ENCODE assay signal across 8 mouse cellular contexts in the genomic region with DNA sequence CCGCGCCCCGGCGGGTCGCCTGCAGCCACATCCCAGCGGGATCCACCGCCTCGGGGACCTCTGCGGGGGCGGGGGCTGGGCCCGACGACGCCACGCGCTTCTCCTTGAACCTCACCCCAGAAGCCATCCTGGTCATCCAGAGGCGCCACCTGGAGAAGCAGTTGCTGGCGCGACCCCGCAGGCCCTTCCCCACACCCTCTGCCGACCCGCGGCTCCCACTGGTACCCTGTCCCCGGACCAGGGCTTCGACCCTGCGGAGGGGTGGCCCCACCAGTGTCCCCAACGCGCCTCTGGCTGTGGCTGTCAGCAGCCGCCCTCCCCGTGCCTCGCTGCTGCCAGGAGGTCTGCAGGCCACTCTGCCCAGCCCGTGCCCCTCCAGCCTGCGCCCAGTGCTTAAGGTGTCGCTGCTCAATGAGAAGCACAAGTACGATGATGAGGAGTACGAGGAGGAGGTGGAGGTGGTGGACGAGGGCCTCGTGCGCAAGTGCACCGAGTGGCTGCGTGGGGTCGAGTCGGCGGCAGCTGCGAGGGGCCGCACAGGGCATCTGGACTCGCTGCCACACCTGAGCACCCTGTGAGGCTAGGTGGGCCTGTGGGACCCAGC. TPM values are rescaled to one million over a fixed set of nuclear protein-coding genes. Genes with fewer than 3 reads are reported as not detected.
DNase-seq lines count a peak whose midpoint lies in the region; ATAC-seq and TF ChIP-seq lines count a peak whose summit lies in the region.

No protein-coding gene starts in this region.

- no peak overlapping the region for H3K27ac ChIP-seq in heart, embryonic 13.5 days (replicated peaks)
- H3K27ac ChIP-seq in limb, embryonic 11.5 days (replicated peaks; ENCODE audit: low read depth, low read length): no peak overlapping the region
- H3K27ac ChIP-seq in small intestine, adult 2 months (ENCODE audit: insufficient read depth, low read depth, low read length): no peak overlapping the region

- no peaks in the 10 kb centered on the region for H3K36me3 ChIP-seq in heart, embryonic 13.5 days
- H3K36me3 ChIP-seq in limb, embryonic 11.5 days (ENCODE audit: control insufficient read depth, insufficient read depth, low read length): no peaks in the 10 kb centered on the region
- H3K36me3 ChIP-seq in small intestine, adult 2 months (ENCODE audit: control insufficient read depth, insufficient read depth, low read length): no peaks in the 10 kb centered on the region

- peak overlapping the region; percentile 98 for H3K4me2 ChIP-seq in heart, embryonic 13.5 days
- peak overlapping the region; percentile 100 for H3K4me2 ChIP-seq in limb, embryonic 11.5 days (ENCODE audit: low read depth, severe bottlenecking)

- H3K9ac ChIP-seq in heart, embryonic 13.5 days: peak overlapping the region; percentile 75
- H3K9ac ChIP-seq in limb, embryonic 11.5 days (ENCODE audit: low read length): peak overlapping the region; percentile 61

- no peak for TF ChIP-seq CTCF in small intestine, adult 2 months (IDR thresholded peaks at IDR 0.05; ENCODE audit: extremely low read depth, insufficient read length, insufficient replicate concordance, low read depth, low read length)

- H3K9me3 ChIP-seq in heart, embryonic 13.5 days: no peaks in the 10 kb centered on the region
- no peaks in the 10 kb centered on the region for H3K9me3 ChIP-seq in limb, embryonic 11.5 days (ENCODE audit: control insufficient read depth, low read length)

- peaks cover 24% of the 10 kb centered on the region for H3K4me1 ChIP-seq in heart, embryonic 13.5 days
- H3K4me1 ChIP-seq in limb, embryonic 11.5 days (ENCODE audit: control insufficient read depth, insufficient read depth, low read length): peaks cover 8% of the 10 kb centered on the region; the same call in 1 of the 2 replicates
- H3K4me1 ChIP-seq in small intestine, adult 2 months (ENCODE audit: control insufficient read depth, insufficient read depth, insufficient read length, low read length): peaks cover 22% of the 10 kb centered on the region

- ATAC-seq in heart, embryonic 13.5 days (ENCODE audit: extremely low read depth, insufficient number of reproducible peaks, low FRiP score, low TSS enrichment): no peak
- 0 out of 2 replicates have a peak, but pooled peaks have one; percentile 17 for ATAC-seq in limb, embryonic 11.5 days (ENCODE audit: insufficient number of reproducible peaks, low FRiP score, low TSS enrichment, low read depth)

- no peak for DNase-seq in heart, adult 11 months
- peak; percentile 11 for DNase-seq in thymus, postnatal 25 days
- DNase-seq in thymus, adult 18-20 months: no peak
- peak; percentile 44 for DNase-seq in limb, embryonic 11.5 days (ENCODE audit: low spot score)
- DNase-seq in layer of hippocampus, postnatal 36 days: no peak
- no peak for DNase-seq in urinary bladder, adult 18-20 months (ENCODE audit: low spot score in 2 of 2)

- no peak for TF ChIP-seq POLR2A in small intestine, adult 2 months (IDR thresholded peaks at IDR 0.05; ENCODE audit: low read depth, low read length)

- H3K27me3 ChIP-seq in heart, embryonic 13.5 days (replicated peaks): peaks cover 79% of the 10 kb centered on the region
- H3K27me3 ChIP-seq in limb, embryonic 11.5 days (ENCODE audit: control insufficient read depth, insufficient read depth, low read length): peaks cover 35% of the 10 kb centered on the region
- peaks cover 20% of the 10 kb centered on the region for H3K27me3 ChIP-seq in small intestine, adult 2 months (ENCODE audit: control insufficient read depth, insufficient read depth, low read length)

- H3K4me3 ChIP-seq in heart, embryonic 13.5 days: peak overlapping the region; percentile 59
- peak overlapping the region; percentile 52 for H3K4me3 ChIP-seq in limb, embryonic 11.5 days (ENCODE audit: low read depth, low read length)
- H3K4me3 ChIP-seq in small intestine, adult 2 months (ENCODE audit: low read depth, low read length): peak overlapping the region; percentile 37

- WGBS in heart, embryonic 13.5 days: 11% methylated on average over 46 of the region's 46 CpGs
- 10% methylated on average over 46 of the region's 46 CpGs for WGBS in limb, embryonic 11.5 days
- 35% methylated on average over 46 of the region's 46 CpGs for WGBS in small intestine, adult 2 months

RNA-seq across cellular contexts. Expression of a gene that starts 4.2 kb away (rescaled TPM):
- polyA plus RNA-seq in heart, embryonic 13.5 days (2015; fragmentation: Nextera tagmentation; extraction: Ambion mirVana): 0.13 and 0.25 TPM in 2 replicates
- polyA plus RNA-seq in limb, embryonic 11.5 days (2014; fragmentation: Nextera tagmentation; extraction: Ambion mirVana): 0.20 and 0.45 TPM in 2 replicates
- polyA plus RNA-seq in small intestine, adult 2 months (2012; rRNA removed): 0.51 and 0.79 TPM in 2 replicates
- 10 to 100 TPM; 19.2 to 23.7 TPM for total RNA-seq in layer of hippocampus, postnatal 36 days (2021)

RNA-seq across cellular contexts. Expression of a gene that starts 14.3 kb away (rescaled TPM):
- 0.83 and 1.3 TPM in 2 replicates for polyA plus RNA-seq in heart, embryonic 13.5 days (2015; fragmentation: Nextera tagmentation; extraction: Ambion mirVana)
- 1.2 and 2.1 TPM in 2 replicates for polyA plus RNA-seq in limb, embryonic 11.5 days (2014; fragmentation: Nextera tagmentation; extraction: Ambion mirVana)
- polyA plus RNA-seq in small intestine, adult 2 months (2012; rRNA removed): 0.11 TPM in 1 of 2 replicates, not detected in the other
- under 1 TPM; 0.27 to 0.73 TPM for total RNA-seq in layer of hippocampus, postnatal 36 days (2021)

RNA-seq across cellular contexts. Expression of a gene that starts 30.6 kb away (rescaled TPM):
- polyA plus RNA-seq in heart, embryonic 13.5 days (2015; fragmentation: Nextera tagmentation; extraction: Ambion mirVana): 59.1 and 68.9 TPM in 2 replicates
- 43.0 and 43.4 TPM in 2 replicates for polyA plus RNA-seq in limb, embryonic 11.5 days (2014; fragmentation: Nextera tagmentation; extraction: Ambion mirVana)
- 42.9 and 90.1 TPM in 2 replicates for polyA plus RNA-seq in small intestine, adult 2 months (2012; rRNA removed)
- 10 to 100 TPM; 62.9 to 65.1 TPM for total RNA-seq in layer of hippocampus, postnatal 36 days (2021)

RNA-seq across cellular contexts. Expression of a gene that starts 58.8 kb away (rescaled TPM):
- polyA plus RNA-seq in heart, embryonic 13.5 days (2015; fragmentation: Nextera tagmentation; extraction: Ambion mirVana): 204 and 221 TPM in 2 replicates
- 95.1 and 96.4 TPM in 2 replicates for polyA plus RNA-seq in limb, embryonic 11.5 days (2014; fragmentation: Nextera tagmentation; extraction: Ambion mirVana)
- 81.7 and 111 TPM in 2 replicates for polyA plus RNA-seq in small intestine, adult 2 months (2012; rRNA removed)
- total RNA-seq in layer of hippocampus, postnatal 36 days (2021): 100 to 1,000 TPM; 142 to 146 TPM

Comparison
In these comparisons a context has a peak if more than half of its experiments do, and no peak if none do; other contexts are left out.
1. DNase-seq: peak in thymus, postnatal 25 days (single experiment) and limb, embryonic 11.5 days (single experiment); none in heart, adult 11 months (single experiment), thymus, adult 18-20 months (0 of 2), layer of hippocampus, postnatal 36 days (0 of 2) and urinary bladder, adult 18-20 months (0 of 2).
2. Peak in every context shown above with its lines, with median percentiles within 50 percentile points of each other: H3K4me3 ChIP-seq.